In genomic region chr19:5945027-5945426, GRCm38 (mm10) we compare ENCODE assay signal across 8 mouse cellular contexts. TPM values are rescaled to one million over a fixed set of nuclear protein-coding genes. Genes with fewer than 3 reads are reported as not detected.
A peak's percentile ranks its signal among the peaks of the same experiment; 100 is the strongest.
DNase-seq lines count a peak whose midpoint lies in the region; ATAC-seq lines count a peak whose summit lies in the region.

No protein-coding gene starts in this region.

- peaks cover 55% of the 10 kb centered on the region for H3K4me1 ChIP-seq in heart, embryonic 13.5 days

- 31% methylated on average over 7 of the region's 7 CpGs for WGBS in heart, embryonic 13.5 days

- peak overlapping the region; percentile 61 for H3K9ac ChIP-seq in heart, embryonic 13.5 days

- peak; percentile 69; the same call in 1 of the 2 replicates for ATAC-seq in heart, embryonic 13.5 days (ENCODE audit: extremely low read depth, insufficient number of reproducible peaks, low FRiP score, low TSS enrichment)

- peak; percentile 19 to 25 for DNase-seq in frontal cortex, adult 2 months (ENCODE audit: extremely low spot score in 1 of 2, low spot score in 1 of 2)
- DNase-seq in frontal cortex, postnatal 14 days (ENCODE audit: low spot score in 2 of 2): no peak
- peak; percentile 99 for DNase-seq in 3T3-L1 (ENCODE audit: low read depth, low spot score)
- peak; percentile 71 to 74 for DNase-seq in lung, adult 18-20 months
- no peak for DNase-seq in ovary, postnatal 14 days (ENCODE audit: low spot score)
- DNase-seq in right cerebral cortex, postnatal 25 days: no peak
- DNase-seq in Muller cell, postnatal 12 days (ENCODE audit: inconsistent ontology term): no peak

- peak overlapping the region; percentile 39 for H3K4me2 ChIP-seq in heart, embryonic 13.5 days

- H3K27me3 ChIP-seq in heart, embryonic 13.5 days (replicated peaks): no peaks in the 10 kb centered on the region

- H3K36me3 ChIP-seq in heart, embryonic 13.5 days: peaks cover 61% of the 10 kb centered on the region

- no peak overlapping the region; the same call in 1 of the 2 replicates for H3K4me3 ChIP-seq in heart, embryonic 13.5 days

- peak overlapping the region; percentile 88 for H3K27ac ChIP-seq in heart, embryonic 13.5 days (replicated peaks)

- no peaks in the 10 kb centered on the region for H3K9me3 ChIP-seq in heart, embryonic 13.5 days

RNA-seq across cellular contexts. Expression of gene Pola2, which starts 19.0 kb away (rescaled TPM):
- 14.2 and 14.3 TPM in 2 replicates for polyA plus RNA-seq in frontal cortex, adult 2 months (2012; rRNA removed)
- 47.2 and 49.5 TPM in 2 replicates for polyA plus RNA-seq in heart, embryonic 13.5 days (2015; fragmentation: Nextera tagmentation; extraction: Ambion mirVana)

RNA-seq across cellular contexts. Expression of gene Cdc42ep2, which starts 20.4 kb away (rescaled TPM):
- 7.7 and 9.1 TPM in 2 replicates for polyA plus RNA-seq in frontal cortex, adult 2 months (2012; rRNA removed)
- polyA plus RNA-seq in heart, embryonic 13.5 days (2015; fragmentation: Nextera tagmentation; extraction: Ambion mirVana): 8.9 and 9.3 TPM in 2 replicates

RNA-seq across cellular contexts. Expression of gene Dpf2, which starts 32.2 kb away (rescaled TPM):
- 106 and 118 TPM in 2 replicates for polyA plus RNA-seq in frontal cortex, adult 2 months (2012; rRNA removed)
- polyA plus RNA-seq in heart, embryonic 13.5 days (2015; fragmentation: Nextera tagmentation; extraction: Ambion mirVana): 98.1 and 104 TPM in 2 replicates

RNA-seq across cellular contexts. Expression of gene Slc22a20, which starts 40.9 kb away (rescaled TPM):
- polyA plus RNA-seq in frontal cortex, adult 2 months (2012; rRNA removed): 0.42 TPM in 1 of 2 replicates, not detected in the other
- polyA plus RNA-seq in heart, embryonic 13.5 days (2015; fragmentation: Nextera tagmentation; extraction: Ambion mirVana): not detected in 2 replicates

RNA-seq across cellular contexts. Expression of gene Tigd3, which starts 51.1 kb away (rescaled TPM):
- 4.6 and 4.9 TPM in 2 replicates for polyA plus RNA-seq in frontal cortex, adult 2 months (2012; rRNA removed)
- polyA plus RNA-seq in heart, embryonic 13.5 days (2015; fragmentation: Nextera tagmentation; extraction: Ambion mirVana): 1.9 and 2.0 TPM in 2 replicates

Comparison
In these comparisons a context has a peak if more than half of its experiments do, and no peak if none do; other contexts are left out.
1. DNase-seq: peak in frontal cortex, adult 2 months (2 of 2), 3T3-L1 (single experiment) and lung, adult 18-20 months (2 of 2); none in frontal cortex, postnatal 14 days (0 of 2), ovary, postnatal 14 days (single experiment), right cerebral cortex, postnatal 25 days (single experiment) and Muller cell, postnatal 12 days (single experiment).